Mouse (Mus musculus) A20 (cell line): ENCODE data around the gene Car10.
"Not testable (repeated sequence)": the region's sequence is repeated elsewhere in the genome, so short reads cannot be mapped to it uniquely, and the experiment has no call there.

Experiments
- DNase-seq: peaks from one replicate; pipeline ENCODE4 v3.0.0-alpha.2; 2011; ENCODE audit warnings: low read depth, low spot score

The Car10 gene

DNA sequence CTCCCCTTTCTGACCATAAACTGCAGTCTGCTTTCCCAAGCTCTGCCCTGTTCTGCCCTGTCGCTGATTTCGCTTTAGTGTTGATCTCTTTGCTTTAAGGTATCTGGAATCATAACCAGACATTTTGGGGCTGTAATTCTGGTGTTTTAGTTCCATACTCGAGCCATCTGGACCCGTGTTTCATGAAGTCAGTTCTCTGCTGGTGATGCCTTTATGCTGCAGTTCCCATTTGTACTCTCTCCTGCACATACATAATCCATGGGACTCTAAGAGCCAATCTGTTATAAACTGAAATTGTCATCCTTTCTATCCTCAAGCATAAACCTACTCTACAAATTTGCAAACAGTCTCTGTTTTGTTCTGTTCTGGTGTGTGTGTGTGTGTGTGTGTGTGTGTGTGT is 293.3 kb downstream of the Car10 start:
- no peak for DNase-seq

DNA sequence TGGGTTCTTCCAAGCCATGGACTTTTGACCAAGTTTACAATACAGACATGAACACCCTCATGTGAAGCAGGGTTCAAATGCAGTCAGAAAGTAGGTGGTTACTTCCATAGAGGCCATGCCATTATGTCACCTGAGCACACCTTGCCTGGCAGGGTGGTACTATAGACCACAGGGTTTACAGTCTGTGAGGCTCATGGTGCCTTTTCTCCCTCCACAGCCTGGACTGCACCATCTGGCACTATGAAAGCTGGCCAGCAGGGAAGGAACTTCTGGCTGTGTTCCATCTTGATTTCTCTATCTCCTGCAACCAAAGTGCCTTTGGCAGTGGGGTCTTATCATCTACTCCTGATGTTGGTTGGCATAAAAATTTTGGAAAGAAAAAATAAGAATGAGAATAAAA is 295.5 kb downstream of the Car10 start:
- not testable (repeated sequence) for DNase-seq

DNA sequence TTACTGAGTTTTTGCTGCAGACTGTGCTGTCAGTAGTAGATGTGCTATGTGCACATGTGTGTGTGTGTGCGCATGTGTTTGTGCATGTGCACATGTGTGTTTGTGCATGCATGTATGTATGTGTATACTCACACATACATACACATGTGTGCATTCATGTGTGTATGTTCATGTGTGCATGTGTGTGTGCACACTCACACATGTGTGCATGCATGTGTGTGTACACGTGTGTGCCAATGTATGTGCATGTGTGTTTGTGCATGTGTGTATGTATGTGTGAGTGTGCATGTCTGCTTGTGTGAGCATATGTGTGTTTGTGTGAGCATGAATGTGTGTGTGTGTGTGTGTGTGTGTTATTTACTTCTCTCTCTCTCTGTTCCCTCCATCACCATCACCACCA is 298.5 kb downstream of the Car10 start:
- no peak for DNase-seq

DNA sequence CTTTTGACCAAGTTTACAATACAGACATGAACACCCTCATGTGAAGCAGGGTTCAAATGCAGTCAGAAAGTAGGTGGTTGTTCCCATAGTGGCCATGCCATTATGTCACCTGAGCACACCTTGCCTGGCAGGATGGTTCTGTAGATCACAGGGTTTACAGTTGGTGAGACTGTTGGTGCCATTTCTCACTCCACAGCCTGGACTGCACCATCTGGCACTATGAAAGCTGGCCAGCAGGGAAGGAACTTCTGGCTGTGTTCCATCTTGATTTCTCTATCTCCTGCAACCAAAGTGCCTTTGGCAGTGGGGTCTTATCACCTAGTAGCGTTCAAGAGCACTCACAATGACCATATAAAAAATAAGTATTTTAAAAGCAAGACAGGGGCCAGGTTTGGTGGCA is 303.3 kb downstream of the Car10 start:
- not testable (repeated sequence) for DNase-seq

DNA sequence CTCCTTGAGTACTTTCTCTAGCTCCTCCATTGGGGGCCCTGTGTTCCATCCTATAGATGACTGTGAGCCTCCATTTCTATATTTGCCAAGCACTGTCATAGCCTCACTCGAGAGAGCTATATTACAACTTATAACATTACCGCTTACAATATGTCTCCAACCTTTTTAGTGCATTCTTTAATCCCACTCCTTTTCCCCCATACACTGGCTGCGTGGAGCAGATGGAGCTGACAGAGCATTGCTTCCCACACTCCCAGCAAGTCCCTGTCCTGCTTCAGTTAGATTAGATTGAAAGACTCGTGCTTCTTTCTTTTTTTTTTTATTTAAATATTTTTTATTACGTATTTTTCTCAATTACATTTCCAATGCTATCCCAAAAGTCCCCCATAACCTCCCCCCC is 310.2 kb downstream of the Car10 start:
- no peak for DNase-seq

DNA sequence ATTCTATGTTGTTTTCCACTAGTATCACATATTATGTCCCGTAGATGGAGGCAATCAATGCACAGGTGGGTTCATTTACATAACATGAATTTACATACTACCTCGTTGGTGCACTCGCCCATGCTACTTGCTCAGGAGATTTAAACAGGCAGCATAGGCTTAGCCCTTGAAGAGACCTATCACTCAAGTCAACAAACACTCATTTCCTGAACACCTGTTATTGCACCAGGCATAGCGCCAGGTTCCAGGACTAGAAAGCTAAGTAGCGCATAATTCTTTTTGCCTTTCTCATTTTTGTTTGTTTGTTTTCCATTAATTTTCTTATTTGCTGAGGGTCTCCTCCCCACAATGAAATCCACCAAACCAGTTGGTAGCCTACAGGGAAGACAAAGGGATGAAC is 333.7 kb downstream of the Car10 start:
- no peak for DNase-seq

DNA sequence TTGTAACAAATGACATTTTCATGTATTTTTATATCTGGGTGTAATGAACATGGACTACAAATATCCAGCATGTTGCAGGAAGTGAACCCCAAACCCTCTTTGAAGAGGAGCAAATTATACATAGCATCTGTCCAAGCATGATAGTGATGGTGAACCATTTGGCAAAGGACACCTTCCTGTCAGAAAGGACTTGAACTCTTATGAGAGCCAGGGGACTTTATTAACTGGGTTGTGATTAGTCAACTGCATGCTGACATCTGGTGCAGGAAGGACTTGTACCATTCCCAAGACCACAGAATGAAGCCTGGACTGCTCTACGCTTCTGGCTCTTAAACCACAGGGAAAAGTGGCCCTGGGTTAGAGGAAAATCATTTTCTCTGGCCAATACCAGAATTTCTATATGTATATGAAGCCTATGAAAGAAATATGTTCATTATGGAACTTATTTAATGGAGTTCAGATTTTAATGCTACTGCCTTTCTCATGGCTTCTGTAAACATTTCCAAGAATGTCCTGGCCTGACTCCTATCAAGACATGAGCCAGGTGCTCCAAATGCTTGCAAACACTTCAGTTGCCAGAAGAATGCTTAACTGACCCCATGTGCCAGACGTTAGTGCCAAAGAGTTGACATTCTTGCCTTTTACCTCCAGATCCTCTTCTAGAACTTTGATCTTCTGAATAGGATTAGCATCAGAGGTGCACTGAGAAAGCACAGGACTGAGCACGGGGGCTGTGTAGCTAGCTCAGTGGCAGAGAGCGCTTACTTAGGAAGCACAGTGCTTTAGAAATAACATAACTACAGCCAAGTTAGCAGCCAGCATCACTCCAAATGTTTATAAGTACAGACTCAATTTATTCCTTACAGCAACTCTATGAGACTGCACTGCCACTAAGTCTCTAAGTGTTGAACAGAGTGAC is 337.4 kb downstream of the Car10 start:
- no peak for DNase-seq

DNA sequence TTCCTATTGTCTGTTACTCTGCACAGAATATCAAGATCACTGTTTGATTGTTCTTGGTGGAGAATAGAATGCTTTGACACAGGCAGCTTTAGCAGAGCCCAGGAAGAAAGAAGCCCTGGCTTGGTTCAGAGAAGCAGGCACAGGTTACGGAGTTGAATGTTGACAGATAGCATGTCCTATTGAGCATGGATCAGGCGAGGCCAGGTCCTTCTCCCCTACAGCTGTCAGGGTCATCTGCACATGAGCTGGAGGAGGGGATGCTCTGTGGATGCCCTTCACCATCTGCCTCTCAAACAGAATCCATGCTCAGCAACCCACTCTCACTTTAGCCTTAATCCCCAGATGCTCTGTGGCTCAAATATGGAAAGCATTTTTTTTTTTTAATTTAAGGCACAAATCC is 339.1 kb downstream of the Car10 start:
- no peak for DNase-seq

DNA sequence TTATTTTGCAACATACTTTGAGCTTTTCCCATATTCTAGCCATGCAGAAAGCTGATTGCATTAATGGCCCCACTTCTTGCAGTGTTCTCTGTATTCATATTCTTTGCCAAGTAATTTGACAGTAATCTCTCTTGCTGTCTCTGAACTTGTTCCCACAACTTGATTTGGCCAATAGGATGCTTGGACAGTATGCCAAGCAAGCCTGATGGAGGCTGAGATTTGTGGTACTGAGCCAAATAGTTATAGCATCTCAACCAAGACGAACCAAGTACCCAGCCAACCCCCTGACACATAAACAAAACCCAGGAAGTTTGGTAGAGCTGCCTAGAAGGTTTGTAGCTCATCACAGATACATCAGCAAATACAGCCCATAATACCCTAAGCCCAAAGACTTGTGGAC is 342.6 kb downstream of the Car10 start:
- no peak for DNase-seq

DNA sequence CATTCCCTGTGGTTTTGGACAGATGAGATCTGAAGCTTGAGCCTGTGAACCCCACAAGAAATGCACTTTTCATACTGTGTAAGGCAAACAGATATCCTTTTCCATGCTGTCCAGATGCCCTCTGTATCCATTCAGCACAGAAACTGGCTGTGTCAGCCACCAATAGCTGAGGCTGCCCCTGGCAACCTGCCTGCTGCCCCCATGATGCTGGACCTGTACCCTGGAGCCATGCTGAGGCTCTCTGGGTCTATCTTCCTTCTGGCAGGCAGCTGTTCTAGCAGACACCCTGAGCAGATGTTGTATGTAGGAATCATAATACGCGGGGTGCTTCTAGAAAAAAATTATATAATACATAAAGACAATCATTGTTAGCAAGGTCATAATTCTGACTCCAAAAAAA is 345.9 kb downstream of the Car10 start:
- no peak for DNase-seq

DNA sequence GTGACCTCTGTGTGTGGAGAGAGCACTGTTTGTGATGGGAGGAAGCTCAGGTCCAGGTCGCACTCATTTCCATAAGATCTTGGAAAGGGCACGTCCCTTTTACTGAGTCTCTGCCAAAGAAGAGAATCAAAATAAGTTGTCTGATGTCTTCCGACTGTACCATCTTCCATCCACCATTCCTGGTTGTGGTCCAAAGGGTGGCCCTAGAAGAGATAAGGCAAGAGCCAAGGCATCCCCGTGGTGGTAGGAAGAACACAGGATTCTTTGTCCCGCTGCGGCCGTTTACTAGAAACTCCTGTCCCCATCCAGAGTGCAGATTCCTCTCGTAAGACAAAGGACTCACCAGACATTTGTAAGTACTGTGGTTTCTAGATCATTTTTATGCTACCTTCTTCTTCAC is 346.9 kb downstream of the Car10 start:
- no peak for DNase-seq

DNA sequence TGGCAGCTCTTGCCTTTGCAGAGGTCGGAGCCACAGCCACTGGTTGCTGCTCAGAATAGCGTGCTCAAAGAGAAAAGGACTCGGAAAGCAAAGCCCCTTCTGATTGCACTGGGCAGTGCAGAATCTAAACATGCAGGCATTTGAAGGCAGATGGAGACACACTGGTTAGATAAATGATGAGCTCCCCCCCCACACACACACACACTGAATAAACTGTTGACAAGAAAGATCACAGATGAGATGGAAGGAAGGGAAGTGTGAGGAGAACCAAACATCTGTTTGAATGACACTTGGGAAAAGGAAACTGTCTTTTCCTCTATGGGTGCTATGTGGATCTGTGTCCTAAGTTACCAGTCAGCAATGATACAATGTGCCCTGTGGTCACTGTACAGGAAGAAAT is 349.7 kb downstream of the Car10 start:
- DNase-seq: no peak

DNA sequence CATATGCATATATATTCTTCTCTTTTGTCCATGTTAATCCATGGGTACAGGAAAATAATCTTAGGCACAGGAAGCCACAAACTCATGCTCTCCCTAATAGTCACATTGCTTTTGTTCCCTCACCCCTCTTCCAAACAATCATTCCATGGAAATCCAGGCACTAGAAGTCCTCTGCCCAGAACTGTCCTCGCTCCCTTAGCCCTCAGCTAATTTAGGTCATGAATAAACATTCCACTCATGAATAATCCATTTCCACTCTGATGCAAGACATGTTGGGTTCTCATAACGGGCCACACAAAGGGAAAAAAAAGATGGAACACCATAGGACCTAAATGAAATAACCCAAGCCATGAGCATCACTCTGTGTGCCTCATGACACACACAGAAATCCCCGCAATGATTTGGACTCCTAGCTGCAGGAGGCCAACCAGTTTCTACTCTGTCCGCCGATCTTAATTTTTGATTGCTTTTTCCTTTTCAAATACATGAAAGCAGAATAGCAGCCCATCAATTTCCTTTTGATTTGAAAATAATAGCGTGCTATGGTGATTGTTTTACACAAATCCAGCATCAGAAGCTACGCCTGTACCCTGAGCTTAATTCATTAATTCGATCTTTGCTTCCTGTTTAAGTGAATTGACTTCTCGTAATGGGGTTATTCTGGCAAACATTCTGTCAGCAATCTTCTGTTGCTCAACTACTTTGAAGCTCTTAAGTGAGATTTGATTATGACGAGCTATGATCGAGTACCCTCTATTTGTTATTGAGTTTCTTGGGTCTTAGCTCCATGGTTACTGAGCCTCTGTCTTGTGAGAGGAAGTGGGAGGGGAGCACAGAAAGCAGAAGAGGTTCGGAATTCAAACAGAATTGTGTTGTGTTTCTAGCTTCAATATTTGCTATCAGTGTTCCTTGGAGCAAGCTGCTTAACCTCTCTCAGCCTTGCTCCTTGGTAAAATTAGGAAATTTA is 350.7 kb downstream of the Car10 start:
- DNase-seq: no peak

DNA sequence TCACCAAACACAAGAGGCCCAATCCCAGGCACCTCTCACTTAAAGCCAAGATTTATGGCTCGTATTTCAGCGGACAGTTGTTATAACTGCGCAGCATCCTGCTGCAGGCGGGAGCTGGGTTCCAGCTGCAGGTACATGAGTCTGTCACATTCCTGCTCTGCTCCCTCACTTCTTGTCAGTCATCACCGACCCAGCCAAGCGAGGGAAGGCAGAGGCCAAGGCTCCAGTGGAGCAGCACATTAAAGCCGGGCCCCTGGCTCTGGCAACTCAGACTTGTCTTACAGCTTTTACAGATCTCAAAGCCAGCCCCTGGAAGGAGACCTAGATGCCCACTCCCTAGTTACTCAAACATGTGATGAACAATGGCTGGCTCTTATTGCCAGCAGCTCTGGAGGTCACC is 352.7 kb downstream of the Car10 start:
- DNase-seq: no peak

DNA sequence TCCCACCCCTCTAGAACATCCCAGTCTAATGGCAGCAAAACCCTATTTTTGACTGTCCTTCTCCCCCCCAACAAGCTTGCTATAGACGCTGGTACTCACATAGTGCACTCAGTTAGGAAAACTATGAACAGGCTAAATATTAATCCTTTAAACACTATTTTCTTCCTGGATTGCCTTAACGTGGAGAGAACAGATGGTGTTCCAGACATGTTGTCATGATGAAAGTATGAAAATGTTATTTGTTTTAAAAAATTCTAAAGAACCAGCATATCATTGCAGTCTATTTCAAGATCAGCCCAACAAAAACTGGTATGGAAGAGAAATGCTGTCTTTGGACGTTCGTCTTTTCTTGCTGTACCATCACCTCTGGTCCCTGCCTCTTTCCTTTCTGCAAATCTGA is 368.4 kb downstream of the Car10 start:
- no peak for DNase-seq

DNA sequence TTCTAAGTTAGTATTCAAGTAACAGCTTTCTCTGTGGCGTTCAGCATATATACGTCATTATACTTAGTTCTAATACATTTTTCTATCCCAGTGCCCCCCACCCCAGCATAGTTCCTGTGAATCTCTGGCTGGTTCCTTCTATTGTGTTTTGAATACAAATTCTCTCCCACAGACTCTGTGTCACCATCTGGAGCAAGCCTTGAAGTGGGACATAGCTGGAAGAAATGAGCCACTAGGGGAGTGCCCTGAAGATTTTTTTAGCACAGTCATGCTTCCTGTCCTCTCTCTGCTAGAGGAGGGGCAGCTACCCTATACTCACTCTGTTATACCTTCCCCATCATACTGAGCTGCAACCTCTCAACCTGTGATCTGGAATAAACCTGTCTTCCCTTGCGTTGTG is 369.9 kb downstream of the Car10 start:
- no peak for DNase-seq

DNA sequence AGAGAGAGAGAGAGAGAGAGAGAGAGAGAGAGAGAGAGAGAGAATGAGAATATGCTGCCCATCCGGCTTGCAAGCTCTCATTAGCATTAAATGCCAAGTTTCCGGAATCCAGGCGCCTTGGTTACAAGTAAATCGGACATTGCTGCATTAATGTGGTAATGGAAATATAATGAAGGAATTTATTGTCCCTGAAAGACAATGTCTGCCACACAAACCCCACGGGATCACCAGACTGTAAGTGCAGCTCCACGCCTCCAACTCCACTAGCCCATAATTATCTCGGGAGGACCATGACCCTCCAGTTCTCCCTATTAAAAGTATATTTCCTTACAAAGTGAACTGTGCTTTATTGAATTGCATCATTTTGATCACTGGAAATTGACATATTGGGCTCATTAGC is 372.9 kb downstream of the Car10 start:
- no peak for DNase-seq

DNA sequence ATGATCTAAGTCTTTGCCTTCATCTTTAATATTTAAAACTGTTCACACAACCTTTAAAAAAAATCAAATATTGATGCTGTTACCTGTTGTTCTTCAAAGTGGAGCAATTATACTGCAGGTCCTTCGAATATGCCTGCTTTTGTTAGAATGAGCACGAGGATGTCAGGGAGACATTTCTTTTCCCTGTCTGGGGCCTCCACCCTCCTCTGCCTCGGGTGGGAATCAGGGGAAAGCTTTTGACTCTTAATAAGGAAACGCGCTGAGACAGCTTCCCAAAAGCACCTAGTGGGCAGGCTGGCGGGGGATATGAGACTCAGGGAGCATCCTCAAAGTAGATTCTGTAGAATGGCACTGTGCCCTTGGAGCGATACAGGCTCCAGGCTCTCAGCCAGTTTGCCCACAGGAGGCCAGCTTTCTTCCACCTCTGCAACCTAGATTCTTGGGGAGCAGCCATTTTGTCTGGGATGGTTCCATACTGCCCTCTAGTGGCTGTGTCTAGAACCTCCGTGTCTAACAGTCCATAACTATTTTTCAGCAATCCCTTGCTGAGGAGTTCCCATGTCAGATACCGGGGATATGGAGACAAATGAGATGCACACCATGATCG is 373.8 kb downstream of the Car10 start:
- peak; percentile 2 for DNase-seq

DNA sequence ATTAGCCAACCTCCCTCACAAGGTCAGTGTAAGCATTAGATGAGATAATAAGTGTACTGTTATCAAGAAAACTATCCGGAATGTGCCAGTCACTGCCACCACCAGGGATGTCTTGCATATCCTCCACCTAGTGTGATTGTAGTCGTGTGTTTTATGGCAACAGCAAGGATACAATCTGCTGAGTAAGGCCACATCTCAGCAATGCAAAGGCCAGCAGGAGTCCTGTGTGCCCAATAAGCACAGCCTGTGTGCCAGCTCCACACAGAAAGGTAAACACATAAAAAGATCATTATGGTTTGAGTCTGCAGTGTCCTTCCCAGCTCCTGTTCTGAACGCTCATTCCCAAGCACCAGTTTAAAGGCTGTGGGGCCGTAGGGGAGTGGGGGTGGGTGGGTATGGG is 386.8 kb downstream of the Car10 start:
- DNase-seq: no peak

DNA sequence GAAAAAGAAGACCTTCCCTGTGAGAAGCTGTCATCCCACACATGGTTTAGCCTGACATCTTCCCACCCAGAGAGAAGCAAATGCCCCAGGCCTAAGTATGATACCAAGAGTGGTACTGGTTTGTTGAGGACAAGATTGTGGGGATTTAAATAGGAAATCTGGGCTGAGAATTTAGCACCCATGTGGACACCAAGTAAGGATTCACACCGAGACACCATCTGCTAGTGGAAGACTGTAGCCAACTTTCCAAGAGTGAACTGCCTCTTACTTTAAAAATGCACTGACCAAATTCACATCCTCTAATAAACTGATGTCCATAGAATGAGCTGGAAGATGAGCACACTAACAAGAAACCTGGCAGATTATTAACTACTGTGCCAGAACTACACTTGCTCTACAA is 389.2 kb downstream of the Car10 start:
- no peak for DNase-seq

DNA sequence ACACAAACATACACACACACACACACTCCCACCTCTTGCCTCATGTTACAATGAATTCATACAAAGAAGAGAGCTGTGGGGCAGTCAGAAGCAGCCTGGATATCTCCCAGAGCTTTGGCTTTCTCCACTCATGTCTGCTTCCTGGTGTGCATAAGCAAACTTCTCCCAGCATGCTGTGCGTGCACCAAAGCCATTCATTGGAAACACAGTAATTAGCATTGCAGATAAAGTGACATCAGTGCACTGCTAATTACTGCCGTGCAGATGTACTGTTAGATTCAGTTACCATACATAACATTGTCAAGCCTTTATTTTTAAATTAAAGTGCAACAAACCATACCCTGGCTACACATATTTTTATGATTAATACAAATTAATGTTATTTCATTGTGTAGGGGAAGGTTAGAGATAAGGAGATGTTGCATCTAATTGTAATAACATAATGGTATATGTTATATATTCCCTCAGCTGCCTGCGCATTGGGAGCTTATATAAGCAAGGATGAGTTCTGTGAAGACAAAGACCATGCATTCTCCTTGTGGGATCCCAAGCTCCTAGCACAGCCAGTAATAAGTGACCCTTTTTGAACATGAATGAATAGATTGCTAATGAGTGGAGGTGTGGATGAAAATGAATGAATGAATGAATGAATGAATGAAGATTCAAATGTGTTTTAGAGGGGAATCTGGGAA is 390.2 kb downstream of the Car10 start:
- DNase-seq: no peak
